Mouse (Mus musculus): Measurements from ENCODE around the gene Nit2. TPM values are rescaled to one million over a fixed set of nuclear protein-coding genes. Genes with fewer than 3 reads are reported as not detected.

Gene Nit2
- total RNA-seq, 2 experiments from 2014 or later: 34.5 to 35.0 TPM

Other genes starting within 250 kb of the Nit2 start
- not detected for gene Lnp1, start 239.3 kb downstream of the Nit2 start, total RNA-seq (2021)
- gene Tmem45a2, start 96.0 kb downstream of the Nit2 start, total RNA-seq (2021): not detected
- gene Tomm70a, start 45.6 kb downstream of the Nit2 start, total RNA-seq (2021): 10 to 100 TPM; 39.7 to 40.4 TPM
- 10 to 100 TPM; 24.6 to 29.0 TPM for gene Tbc1d23, start 64.2 kb upstream of the Nit2 start, total RNA-seq (2021)
- gene Tmem30c, start 125.5 kb upstream of the Nit2 start, total RNA-seq (2021): not detected
- gene Filip1l, start 185.8 kb upstream of the Nit2 start, total RNA-seq (2021): 10 to 100 TPM; 53.5 to 60.3 TPM

Data from gastrocnemius, postnatal 10 days (tissue).